In genomic region chr8:116673493-116673892, GRCm38 (mm10) we compare ENCODE assay signal across 22 mouse cellular contexts. TPM values are rescaled to one million over a fixed set of nuclear protein-coding genes. Genes with fewer than 3 reads are reported as not detected.
DNase-seq lines count a peak whose midpoint lies in the region; ATAC-seq and TF ChIP-seq lines count a peak whose summit lies in the region.
"Had no signal": no experiment of that assay in that cellular context is flagged by ENCODE, and none has a peak within 500 bp of the region (broad histone marks: within the 10 kb centered on the region; RNA-seq: fewer than 3 reads in every experiment).

No protein-coding gene starts in this region.

- H3K9me3 ChIP-seq in E14TG2a.4 (ENCODE audit: low read length) (peaks cover 18% of the 10 kb centered on the region), ES-Bruce4 (replicated peaks; ENCODE audit: control insufficient read depth, insufficient read depth, low read length, poor library complexity, severe bottlenecking) (no peaks in the 10 kb centered on the region)
- H3K9me3 ChIP-seq in hindbrain, embryonic 10.5 days, result peaks cover 11% of the 10 kb centered on the region
- peaks cover 6% of the 10 kb centered on the region; the same call in 1 of the 2 replicates for H3K9me3 ChIP-seq in kidney, embryonic 16.5 days (ENCODE audit: low read length)
- H3K9me3 ChIP-seq: heart, embryonic 15.5 days; hindbrain, embryonic 15.5 days had no signal

- H3K36me3 ChIP-seq in E14TG2a.4 (ENCODE audit: insufficient read depth, low read length) (peaks cover 34% of the 10 kb centered on the region), ES-Bruce4 (ENCODE audit: control insufficient read depth, insufficient read depth, low read length, poor library complexity, severe bottlenecking) (peaks cover 14% of the 10 kb centered on the region; the same call in 1 of the 2 replicates)
- no peaks in the 10 kb centered on the region for H3K36me3 ChIP-seq in hindbrain, embryonic 10.5 days
- H3K36me3 ChIP-seq in kidney, embryonic 16.5 days (ENCODE audit: insufficient read depth, low read length), result peaks cover 3% of the 10 kb centered on the region; the same call in 1 of the 2 replicates
- H3K36me3 ChIP-seq: forebrain, embryonic 10.5 days; heart, embryonic 12.5 days; heart, embryonic 15.5 days; hindbrain, embryonic 12.5 days; hindbrain, embryonic 15.5 days had no signal

- DNase-seq in R1 (ENCODE audit: low read depth, low spot score), result peak; percentile 96
- DNase-seq in hindbrain, embryonic 10.5 days (ENCODE audit: low spot score), result no peak
- no peak for DNase-seq in adrenal gland, postnatal 4 days (ENCODE audit: low spot score in 2 of 2)
- DNase-seq: adrenal gland, adult 8-10 months; adrenal gland, postnatal 25 days; cerebellum, adult 9-10 months; cerebellum, postnatal 14 days; gastrocnemius, postnatal 25 days; heart, adult 18-20 months; heart, postnatal 14 days; heart, postnatal 4 days had no signal

- TF ChIP-seq CTCF in E14TG2a.4 (conservative IDR thresholded peaks at IDR 0.05; ENCODE audit: low read length), result no peak
- no peak for TF ChIP-seq CTCF in ES-Bruce4 (IDR thresholded peaks at IDR 0.05; ENCODE audit: low read depth, low read length)

- peak; percentile 59; the same call in 1 of the 2 replicates for TF ChIP-seq EP300 in ES-Bruce4 (IDR thresholded peaks at IDR 0.05; ENCODE audit: insufficient read depth, low read depth, low read length)

- H3K9ac ChIP-seq in ES-Bruce4 (ENCODE audit: low read depth, poor library complexity, severe bottlenecking), result peak overlapping the region; percentile 32
- no peak overlapping the region for H3K9ac ChIP-seq in kidney, embryonic 16.5 days (replicated peaks; ENCODE audit: low read length)
- H3K9ac ChIP-seq: forebrain, embryonic 13.5 days; heart, embryonic 12.5 days; heart, embryonic 15.5 days; hindbrain, embryonic 12.5 days; hindbrain, embryonic 15.5 days had no signal

- H3K4me2 ChIP-seq in kidney, embryonic 16.5 days (replicated peaks; ENCODE audit: low read depth, low read length), result no peak overlapping the region
- H3K4me2 ChIP-seq: forebrain, embryonic 13.5 days; heart, embryonic 12.5 days; heart, embryonic 15.5 days; hindbrain, embryonic 12.5 days; hindbrain, embryonic 15.5 days had no signal

- TF ChIP-seq POLR2A in ES-Bruce4 (IDR thresholded peaks at IDR 0.05; ENCODE audit: insufficient read depth, low read length), result no peak

- peak overlapping the region; percentile 88 for H3K4me3 ChIP-seq in E14TG2a.4 (replicated peaks; ENCODE audit: low read length)
- H3K4me3 ChIP-seq in ES-Bruce4 (ENCODE audit: low read depth, low read length), result peak overlapping the region; percentile 34; the same call in 1 of the 2 replicates
- H3K4me3 ChIP-seq in hindbrain, embryonic 10.5 days, result no peak overlapping the region
- H3K4me3 ChIP-seq in kidney, embryonic 16.5 days (ENCODE audit: low read length), result no peak overlapping the region
- H3K4me3 ChIP-seq: forebrain, embryonic 10.5 days; forebrain, embryonic 13.5 days; heart, embryonic 12.5 days; heart, embryonic 15.5 days; hindbrain, embryonic 12.5 days; hindbrain, embryonic 15.5 days had no signal

- peak overlapping the region; percentile 99 for H3K27ac ChIP-seq in ES-Bruce4 (ENCODE audit: insufficient read depth, low read length)
- H3K27ac ChIP-seq in hindbrain, embryonic 10.5 days, result no peak overlapping the region
- no peak overlapping the region for H3K27ac ChIP-seq in kidney, embryonic 16.5 days (ENCODE audit: low read length)
- H3K27ac ChIP-seq: forebrain, embryonic 10.5 days; forebrain, embryonic 13.5 days; heart, embryonic 15.5 days; hindbrain, embryonic 12.5 days; hindbrain, embryonic 15.5 days had no signal

- WGBS in hindbrain, embryonic 10.5 days, result 85% methylated on average over 8 of the region's 8 CpGs
- WGBS in kidney, embryonic 16.5 days, result 80% methylated on average over 8 of the region's 8 CpGs

- H3K4me1 ChIP-seq in E14TG2a.4 (replicated peaks; ENCODE audit: low read depth, low read length) (peaks cover 68% of the 10 kb centered on the region), ES-Bruce4 (ENCODE audit: control insufficient read depth, insufficient read depth, low read length) (peaks cover 2% of the 10 kb centered on the region)
- H3K4me1 ChIP-seq in hindbrain, embryonic 10.5 days (replicated peaks), result no peaks in the 10 kb centered on the region
- no peaks in the 10 kb centered on the region for H3K4me1 ChIP-seq in kidney, embryonic 16.5 days (ENCODE audit: insufficient read depth, low read length)
- H3K4me1 ChIP-seq: forebrain, embryonic 10.5 days; forebrain, embryonic 13.5 days; heart, embryonic 12.5 days; heart, embryonic 15.5 days; hindbrain, embryonic 12.5 days; hindbrain, embryonic 15.5 days had no signal

- no peaks in the 10 kb centered on the region for H3K27me3 ChIP-seq in E14TG2a.4 (ENCODE audit: insufficient read depth, low read length)
- H3K27me3 ChIP-seq in ES-Bruce4 (ENCODE audit: control insufficient read depth, insufficient read depth, low read length, poor library complexity, severe bottlenecking), result no peaks in the 10 kb centered on the region
- no peaks in the 10 kb centered on the region for H3K27me3 ChIP-seq in hindbrain, embryonic 10.5 days (ENCODE audit: insufficient read depth, poor library complexity, severe bottlenecking)
- H3K27me3 ChIP-seq in kidney, embryonic 16.5 days (ENCODE audit: insufficient read depth, low read length), result no peaks in the 10 kb centered on the region
- H3K27me3 ChIP-seq: forebrain, embryonic 13.5 days; heart, embryonic 12.5 days; heart, embryonic 15.5 days; hindbrain, embryonic 12.5 days; hindbrain, embryonic 15.5 days had no signal

- no peak for ATAC-seq in kidney, embryonic 16.5 days (ENCODE audit: low FRiP score, low TSS enrichment)
- ATAC-seq: forebrain, embryonic 13.5 days; forebrain, embryonic 16.5 days; intestine, postnatal 0 days had no signal

RNA-seq across cellular contexts. Expression of gene Cdyl2, which starts 59.3 kb away (rescaled TPM):
- polyA plus RNA-seq in ES-Bruce4 (2011; ENCODE audit: insufficient read depth, insufficient read length, low read depth, missing spikeins), result 18.7 and 20.5 TPM in 2 replicates
- 5.9 and 7.4 TPM in 2 replicates for polyA plus RNA-seq in hindbrain, embryonic 10.5 days (2016; fragmentation: Nextera tagmentation; extraction: Ambion mirVana)
- 9.6 and 9.9 TPM in 2 replicates for polyA plus RNA-seq in kidney, embryonic 16.5 days (2015; fragmentation: Nextera tagmentation; extraction: Ambion mirVana)
- total RNA-seq in adrenal gland, postnatal 4 days (2021), result 10 to 100 TPM; 10.1 to 10.9 TPM

Comparison
In these comparisons a context has a peak if more than half of its experiments do, and no peak if none do; other contexts are left out.
1. H3K4me3 ChIP-seq: peak in E14TG2a.4 (single experiment) and ES-Bruce4 (single experiment); none in hindbrain, embryonic 10.5 days (single experiment) and kidney, embryonic 16.5 days (single experiment).